Mouse (Mus musculus) embryo, embryonic 10.5 days (tissue): Measurements from ENCODE around the gene Mdk.

Source experiments
- DNase-seq: peaks from one replicate; pipeline ENCODE4 v3.0.0-alpha.2; 2015; ENCODE audit warnings: low spot score

Mdk gene

GRCm38 (mm10) chr2:91932160-91932711 is at the start of gene Mdk:
TSS of gene Mdk (minus strand) at chr2:91932297.
- DNase-seq, result peak; percentile 93

GRCm38 (mm10) chr2:91980830-91981229 is 48.7 kb upstream of the Mdk start:
- peak; percentile 68 for DNase-seq

- peak; percentile 67 for DNase-seq
Measured at GRCm38 (mm10) chr2:91980245-91980644, 48.1 kb upstream of the Mdk start.

GRCm38 (mm10) chr2:91978547-91978946 is 46.5 kb upstream of the Mdk start:
- no peak for DNase-seq

- DNase-seq, result no peak
Measured at GRCm38 (mm10) chr2:91977960-91978359, 45.9 kb upstream of the Mdk start.

- DNase-seq, result no peak
Measured at GRCm38 (mm10) chr2:91975581-91976541, 43.8 kb upstream of the Mdk start, which contains the start of gene Dgkz. TSS of gene Dgkz (minus strand) at chr2:91975864.

GRCm38 (mm10) chr2:91973416-91974135 is 41.5 kb upstream of the Mdk start:
- no peak for DNase-seq

GRCm38 (mm10) chr2:91972121-91972566 is 40.0 kb upstream of the Mdk start:
- no peak for DNase-seq

GRCm38 (mm10) chr2:91971231-91972097 is 39.4 kb upstream of the Mdk start:
- no peak for DNase-seq

GRCm38 (mm10) chr2:91967962-91968361 is 35.9 kb upstream of the Mdk start:
- DNase-seq, result no peak

GRCm38 (mm10) chr2:91966367-91966766 is 34.3 kb upstream of the Mdk start:
- no peak for DNase-seq

- no peak for DNase-seq
Measured at GRCm38 (mm10) chr2:91965417-91965816, 33.3 kb upstream of the Mdk start.

- DNase-seq, result no peak
Measured at GRCm38 (mm10) chr2:91964610-91965204, 32.6 kb upstream of the Mdk start.

- DNase-seq, result peak; percentile 94
Measured at GRCm38 (mm10) chr2:91963443-91963932, 31.4 kb upstream of the Mdk start.

GRCm38 (mm10) chr2:91962864-91963401 is 30.8 kb upstream of the Mdk start:
- no peak for DNase-seq

GRCm38 (mm10) chr2:91961901-91962761 is 30.0 kb upstream of the Mdk start:
- DNase-seq, result no peak

- DNase-seq, result no peak
Measured at GRCm38 (mm10) chr2:91960459-91960858, 28.4 kb upstream of the Mdk start.

- DNase-seq, result no peak
Measured at GRCm38 (mm10) chr2:91959544-91960410, 27.7 kb upstream of the Mdk start.
